Mouse (Mus musculus) hindbrain, embryonic 11.5 days (tissue): Measurements from ENCODE around the gene Frmd4b. TPM values are rescaled to one million over a fixed set of nuclear protein-coding genes. Genes with fewer than 3 reads are reported as not detected.

Experiments
- ATAC-seq: fragments of 200-750 bp; cut with Nextera tagmentation; 2 replicates; pipeline ENCODE4 v1.8.0; 2017; ENCODE audit warnings: mild to moderate bottlenecking, moderate TSS enrichment, moderate library complexity; ENCODE audit not compliant: low FRiP score
- DNase-seq: peaks from one replicate; pipeline ENCODE4 v3.0.0-alpha.2; 2015; ENCODE audit warnings: low spot score
- H3K27ac ChIP-seq: fragments of 300-500 bp; sonication (generic); 2 replicates; pipeline ENCODE4 v1.5.1; 2014; ENCODE audit warnings: mild to moderate bottlenecking, low read depth, low read length
- H3K27me3 ChIP-seq: fragments of 300-500 bp; sonication (generic); 2 replicates; pipeline ENCODE4 v1.6.1; 2014; ENCODE audit warnings: mild to moderate bottlenecking, low read length, moderate library complexity, mixed read lengths; ENCODE audit not compliant: control insufficient read depth, insufficient read depth
- H3K36me3 ChIP-seq: fragments of 300-500 bp; sonication (generic); 2 replicates; pipeline ENCODE4 v1.6.1; 2014; ENCODE audit warnings: mild to moderate bottlenecking, low read length, moderate library complexity, mixed read lengths; ENCODE audit not compliant: control insufficient read depth, insufficient read depth
- H3K4me1 ChIP-seq: fragments of 300-500 bp; sonication (generic); replicated peaks from 2 replicates; pipeline ENCODE4 v1.6.1; 2014; ENCODE audit warnings: low read length, mixed read lengths; ENCODE audit not compliant: control insufficient read depth, insufficient read depth
- H3K4me2 ChIP-seq: fragments of 300-500 bp; sonication (generic); replicated peaks from 2 replicates; pipeline ENCODE4 v1.6.1; 2014; ENCODE audit warnings: mild to moderate bottlenecking, low read depth, low read length
- H3K4me3 ChIP-seq: fragments of 300-500 bp; sonication (generic); 2 replicates; pipeline ENCODE4 v1.5.1; 2014; ENCODE audit warnings: low read depth, low read length
- H3K9ac ChIP-seq: fragments of 300-500 bp; sonication (generic); 2 replicates; pipeline ENCODE4 v1.6.1; 2014; ENCODE audit warnings: low read depth, low read length
- H3K9me3 ChIP-seq: fragments of 300-500 bp; sonication (generic); 2 replicates; pipeline ENCODE4 v1.6.1; 2016; ENCODE audit warnings: low read length; ENCODE audit not compliant: control insufficient read depth
- WGBS: fragments of 180-500 bp; shearing (Covaris S2); extraction: QIAGEN DNeasy Blood & Tissue Kit; methylation state at CpG from one replicate; pipeline ENCODE4 v1.1.7; 2014; 5-methylcytosine and 5-hydroxymethylcytosine counted together
- polyA plus RNA-seq: library from polyadenylated mRNA; unstranded; fragments of >200 nt; fragmentation: Nextera tagmentation; extraction: Ambion mirVana; gene quantifications from 2 replicates; pipeline ENCODE4 v1.2.1, GENCODE M21; 2014

Gene Frmd4b
- polyA plus RNA-seq, 1 experiment from 2014 or later, result 50.5 TPM

DNA sequence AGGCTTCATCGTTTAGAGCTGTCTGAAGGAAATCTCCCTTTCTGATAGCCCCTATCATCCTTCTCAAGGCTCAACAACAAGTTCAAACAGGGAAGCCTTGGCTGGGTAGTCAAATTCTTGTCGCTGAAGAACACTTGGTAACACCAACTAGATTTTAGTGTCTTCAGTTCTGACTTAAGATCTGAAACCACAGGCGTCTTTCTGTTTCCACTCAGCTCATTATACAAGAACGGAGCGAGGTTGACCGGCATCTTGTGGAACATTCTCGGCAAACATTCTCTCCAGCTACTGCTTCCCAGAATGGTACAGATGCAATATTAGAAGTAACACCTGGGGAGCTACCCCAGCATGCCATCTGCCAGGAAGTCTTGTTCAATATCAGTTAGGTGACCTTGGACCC lies 28.3 kb downstream of the Frmd4b start:
- Histone ChIP-seq H3K9ac (no peak overlapping the region), H3K4me2 (no peak overlapping the region), H3K4me3 (no peak overlapping the region), H3K27me3 (no peaks in the 10 kb centered on the region), H3K36me3 (no peaks in the 10 kb centered on the region), H3K4me1 (no peaks in the 10 kb centered on the region; the same call in 1 of the 2 replicates), H3K9me3 (no peaks in the 10 kb centered on the region), H3K27ac (no peak overlapping the region)
- DNase-seq, result no peak
- WGBS, result 88% methylated on average over 7 of the region's 7 CpGs
- no peak for ATAC-seq

DNA sequence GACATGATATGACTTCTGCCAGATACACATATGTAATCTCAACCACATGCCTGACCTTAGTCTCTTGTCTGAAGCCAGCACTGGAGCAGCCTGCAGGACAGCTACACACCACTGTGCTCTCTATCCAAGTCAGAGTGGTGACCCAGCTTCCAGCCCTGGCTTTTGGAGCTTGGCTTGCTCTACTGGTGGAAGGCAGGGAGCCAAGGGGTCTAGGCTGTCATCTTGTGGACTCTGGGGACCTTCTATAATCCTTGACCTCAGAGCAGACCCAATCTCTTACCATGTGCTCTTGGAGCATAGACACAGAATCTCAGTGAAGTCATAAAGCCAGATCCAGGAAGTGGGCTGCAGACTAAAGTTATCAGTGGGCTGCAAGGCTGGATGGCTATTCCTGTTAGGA lies 30.7 kb downstream of the Frmd4b start:
- ATAC-seq (no peak), DNase-seq (no peak)
- Histone ChIP-seq H3K4me3 (no peak overlapping the region), H3K4me1 (no peaks in the 10 kb centered on the region; the same call in 1 of the 2 replicates), H3K4me2 (no peak overlapping the region), H3K36me3 (no peaks in the 10 kb centered on the region), H3K27me3 (no peaks in the 10 kb centered on the region), H3K9me3 (no peaks in the 10 kb centered on the region), H3K9ac (no peak overlapping the region), H3K27ac (no peak overlapping the region)

DNA sequence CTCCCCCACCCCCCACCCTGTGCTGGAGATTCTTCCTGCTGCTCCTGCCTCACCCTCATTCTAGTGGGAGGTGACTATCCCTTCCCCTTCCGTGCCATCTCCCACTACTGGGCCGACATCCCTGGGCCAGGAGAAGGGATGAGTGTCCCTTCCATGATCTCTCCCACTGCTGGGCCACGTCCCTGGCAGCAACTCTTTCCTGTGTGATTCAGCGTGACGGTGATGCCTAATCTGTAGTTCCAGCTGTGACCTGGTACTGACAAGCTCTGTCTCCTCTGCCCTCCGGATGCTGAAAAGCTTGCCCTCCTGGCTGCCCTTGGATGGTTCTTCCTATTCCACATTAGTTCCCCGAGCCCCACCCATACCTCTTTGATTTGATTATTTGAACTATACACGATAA lies 31.3 kb downstream of the Frmd4b start:
- WGBS, result 60% methylated on average over 8 of the region's 8 CpGs
- no peaks in the 10 kb centered on the region for H3K27me3 ChIP-seq
- H3K27ac ChIP-seq, result no peak overlapping the region
- H3K4me1 ChIP-seq, result no peaks in the 10 kb centered on the region; the same call in 1 of the 2 replicates
- no peak overlapping the region for H3K4me2 ChIP-seq
- no peak overlapping the region for H3K4me3 ChIP-seq
- H3K9me3 ChIP-seq, result no peaks in the 10 kb centered on the region
- no peaks in the 10 kb centered on the region for H3K36me3 ChIP-seq
- H3K9ac ChIP-seq, result no peak overlapping the region
- ATAC-seq, result 0 out of 2 replicates have a peak, but pooled peaks have one; percentile 25
- DNase-seq, result no peak

DNA sequence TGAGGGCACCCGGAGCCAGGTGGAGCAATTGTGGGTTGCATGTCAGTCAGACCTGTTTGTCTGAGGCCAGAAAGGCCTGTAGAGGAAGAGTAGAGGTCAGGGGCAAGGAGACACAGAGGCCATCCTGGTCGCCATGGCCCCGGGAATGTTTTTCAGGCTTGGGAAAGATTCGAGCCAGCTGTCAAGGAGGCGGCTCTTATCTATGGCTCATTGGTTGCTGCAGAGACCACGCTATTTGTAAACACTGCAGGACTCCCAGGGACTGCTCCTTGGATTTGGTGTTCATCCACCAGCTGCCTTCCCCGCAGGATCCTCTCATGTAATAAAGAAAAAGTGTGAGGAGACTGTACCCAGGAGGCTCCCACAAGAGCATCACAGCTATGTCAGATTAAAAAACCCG lies 34.6 kb downstream of the Frmd4b start:
- Histone ChIP-seq H3K36me3 (no peaks in the 10 kb centered on the region), H3K9me3 (no peaks in the 10 kb centered on the region), H3K4me1 (peaks cover 5% of the 10 kb centered on the region), H3K9ac (no peak overlapping the region), H3K4me2 (no peak overlapping the region), H3K27ac (no peak overlapping the region), H3K27me3 (no peaks in the 10 kb centered on the region), H3K4me3 (no peak overlapping the region)
- 31% methylated on average over 8 of the region's 8 CpGs for WGBS
- DNase-seq (no peak), ATAC-seq (peak; percentile 31; the same call in 1 of the 2 replicates)

- DNase-seq (no peak), ATAC-seq (no peak)
- H3K9ac ChIP-seq, result no peak overlapping the region
- H3K4me3 ChIP-seq, result no peak overlapping the region
- no peak overlapping the region for H3K27ac ChIP-seq
- H3K36me3 ChIP-seq, result no peaks in the 10 kb centered on the region
- H3K4me2 ChIP-seq, result no peak overlapping the region
- WGBS, result 90% methylated on average over 7 of the region's 7 CpGs
- H3K9me3 ChIP-seq, result no peaks in the 10 kb centered on the region
- peaks cover 8% of the 10 kb centered on the region for H3K4me1 ChIP-seq
- H3K27me3 ChIP-seq, result no peaks in the 10 kb centered on the region
Measured at GRCm38 (mm10) chr6:97581941-97582340, 35.4 kb downstream of the Frmd4b start.

DNA sequence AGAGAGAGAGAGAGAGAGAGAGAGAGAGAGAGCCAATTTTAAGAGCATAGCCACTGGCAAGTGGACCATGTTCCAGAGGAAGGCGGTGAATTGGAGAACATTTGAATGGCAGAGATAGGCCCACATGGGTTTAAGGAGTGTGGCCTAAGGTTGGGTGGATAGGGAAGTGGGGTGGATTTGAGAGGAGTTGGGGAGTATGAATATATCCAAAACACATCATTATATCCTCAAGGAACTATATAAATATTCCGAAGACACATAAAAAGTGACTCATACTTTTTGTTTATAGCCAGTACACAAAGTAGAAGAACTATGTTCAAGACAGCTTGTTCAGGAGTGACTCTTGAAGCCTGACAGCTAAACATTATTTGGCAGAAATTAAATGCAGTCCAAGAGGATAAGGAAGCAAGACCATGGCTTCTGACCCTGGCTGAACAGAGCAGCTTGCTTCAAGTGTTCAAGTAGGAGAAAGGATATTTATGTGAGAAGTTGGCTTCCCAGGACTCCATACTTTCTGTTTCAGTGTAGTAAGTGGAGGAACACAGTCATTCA lies 36.8 kb downstream of the Frmd4b start:
- Histone ChIP-seq H3K9me3 (no peaks in the 10 kb centered on the region), H3K27ac (no peak overlapping the region), H3K4me1 (peaks cover 13% of the 10 kb centered on the region), H3K27me3 (no peaks in the 10 kb centered on the region), H3K4me2 (no peak overlapping the region), H3K4me3 (no peak overlapping the region), H3K36me3 (no peaks in the 10 kb centered on the region), H3K9ac (no peak overlapping the region)
- DNase-seq, result no peak
- ATAC-seq, result no peak
- WGBS, result 97% methylated on average over 2 of the region's 2 CpGs

DNA sequence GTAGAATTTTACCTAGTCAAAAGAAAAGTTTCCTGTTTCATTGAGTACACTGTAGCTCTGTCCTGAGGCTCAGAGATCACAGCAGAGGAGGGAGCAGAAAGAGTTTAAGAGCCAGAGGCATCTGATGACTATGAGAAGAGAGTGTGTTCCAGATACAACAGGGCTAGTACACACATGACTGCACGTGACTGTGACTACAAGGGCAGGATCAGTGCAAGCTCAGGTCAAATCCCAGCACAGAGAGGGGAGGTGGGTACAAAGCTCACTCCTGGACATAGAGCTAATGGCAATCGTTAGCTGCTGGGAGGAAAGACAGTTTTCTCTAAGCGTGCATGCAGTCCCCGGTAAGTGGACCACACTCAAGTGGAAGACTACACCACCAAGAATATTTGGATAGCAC lies 37.6 kb downstream of the Frmd4b start:
- Histone ChIP-seq H3K9me3 (no peaks in the 10 kb centered on the region), H3K27me3 (no peaks in the 10 kb centered on the region), H3K4me3 (no peak overlapping the region), H3K27ac (no peak overlapping the region), H3K36me3 (no peaks in the 10 kb centered on the region), H3K9ac (no peak overlapping the region), H3K4me2 (no peak overlapping the region), H3K4me1 (peaks cover 13% of the 10 kb centered on the region)
- DNase-seq (no peak), ATAC-seq (no peak)
- WGBS, result 78% methylated on average over 4 of the region's 4 CpGs

DNA sequence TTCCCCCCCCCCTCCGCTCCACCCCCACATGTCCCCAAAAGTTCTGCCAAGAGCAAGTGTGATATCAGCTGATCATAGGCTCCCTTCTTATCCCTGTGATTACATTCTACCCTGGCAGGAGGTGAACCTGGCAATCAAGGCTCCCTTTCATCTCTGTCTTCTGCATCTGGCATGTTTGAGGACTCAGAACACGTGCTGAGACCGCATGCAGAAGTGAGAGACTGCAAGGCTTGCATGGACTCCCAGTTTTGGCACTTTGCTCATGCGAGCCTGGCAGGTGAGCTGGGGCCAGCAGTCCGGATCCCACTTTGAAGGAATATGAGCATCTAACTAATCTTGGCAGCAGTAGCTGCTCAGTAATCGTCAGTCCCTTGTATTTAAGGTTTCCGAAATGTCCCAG lies 39.1 kb downstream of the Frmd4b start:
- Histone ChIP-seq H3K4me2 (no peak overlapping the region), H3K27me3 (no peaks in the 10 kb centered on the region), H3K36me3 (no peaks in the 10 kb centered on the region), H3K4me3 (no peak overlapping the region), H3K9me3 (no peaks in the 10 kb centered on the region), H3K4me1 (peaks cover 13% of the 10 kb centered on the region), H3K27ac (peak overlapping the region; percentile 85), H3K9ac (no peak overlapping the region)
- 88% methylated on average over 7 of the region's 7 CpGs for WGBS
- ATAC-seq (no peak), DNase-seq (no peak)

DNA sequence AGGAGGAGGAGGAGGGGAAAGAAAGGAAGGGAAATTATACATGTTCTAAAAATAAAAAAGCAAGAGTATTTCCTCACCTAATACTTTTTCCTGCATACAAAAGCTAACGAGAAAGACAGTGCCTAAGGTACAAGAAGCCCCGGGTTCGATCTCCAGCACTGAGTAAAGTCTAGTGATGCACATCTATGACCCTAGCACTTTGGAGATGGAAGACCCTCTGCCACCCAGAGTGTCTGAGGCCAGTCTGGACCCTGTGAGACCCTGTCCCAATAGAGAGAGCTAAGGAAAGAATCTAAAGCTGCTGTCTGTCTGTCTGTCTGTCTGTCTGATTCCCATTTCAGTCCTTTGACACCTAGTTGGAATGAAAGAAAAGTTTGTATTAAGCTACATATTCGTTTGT lies 40.0 kb downstream of the Frmd4b start:
- H3K9me3 ChIP-seq, result no peaks in the 10 kb centered on the region
- ATAC-seq, result peak; percentile 52; the same call in 1 of the 2 replicates
- no peaks in the 10 kb centered on the region for H3K36me3 ChIP-seq
- no peak overlapping the region for H3K4me2 ChIP-seq
- H3K9ac ChIP-seq, result no peak overlapping the region
- H3K27me3 ChIP-seq, result no peaks in the 10 kb centered on the region
- peak overlapping the region; percentile 85 for H3K27ac ChIP-seq
- H3K4me3 ChIP-seq, result no peak overlapping the region
- WGBS, result 52% methylated on average over 4 of the region's 4 CpGs
- peaks cover 13% of the 10 kb centered on the region for H3K4me1 ChIP-seq
- no peak for DNase-seq
